Mouse (Mus musculus): ENCODE measurements around the gene Gpr61. TPM values are rescaled to one million over a fixed set of nuclear protein-coding genes. Genes with fewer than 3 reads are reported as not detected.
A peak's percentile ranks its signal among the peaks of the same experiment; 100 is the strongest.

Gene Gpr61
- total and polyA plus RNA-seq, 2 experiments from 2014 or later, result 7.8 to 12.8 TPM

GRCm38 (mm10) chr3:108185460-108186097 lies 30.9 kb upstream of the Gpr61 start:
- peak overlapping the region; percentile 81 for H3K9ac ChIP-seq (replicated peaks; ENCODE audit: low read length, poor library complexity, severe bottlenecking)
- ATAC-seq (ENCODE audit: low FRiP score) (no peak), DNase-seq (ENCODE audit: low spot score) (peak; percentile 42)
- WGBS, result 2% methylated on average over 16 of the region's 16 CpGs
- TF ChIP-seq CTCF (IDR thresholded peaks at IDR 0.05), result no peak
- peaks cover 16% of the 10 kb centered on the region for H3K36me3 ChIP-seq (ENCODE audit: insufficient read depth, low read length)
- H3K4me3 ChIP-seq (ENCODE audit: low read depth, low read length), result peak overlapping the region; percentile 82
- peak overlapping the region; percentile 92 for H3K4me2 ChIP-seq (ENCODE audit: low read depth, low read length, poor library complexity, severe bottlenecking)
- H3K27ac ChIP-seq (ENCODE audit: low read depth, low read length), result no peak overlapping the region
- H3K4me1 ChIP-seq (ENCODE audit: insufficient read depth, low read length), result peaks cover 4% of the 10 kb centered on the region; the same call in 1 of the 2 replicates
- H3K9me3 ChIP-seq (ENCODE audit: low read length), result no peaks in the 10 kb centered on the region
- no peaks in the 10 kb centered on the region for H3K27me3 ChIP-seq (ENCODE audit: insufficient read depth, low read length)

- ATAC-seq (ENCODE audit: low FRiP score), result no peak
- no peak for TF ChIP-seq CTCF (IDR thresholded peaks at IDR 0.05)
- peaks cover 4% of the 10 kb centered on the region; the same call in 1 of the 2 replicates for H3K4me1 ChIP-seq (ENCODE audit: insufficient read depth, low read length)
- H3K4me3 ChIP-seq (ENCODE audit: low read depth, low read length), result no peak overlapping the region
- no peak overlapping the region for H3K27ac ChIP-seq (ENCODE audit: low read depth, low read length)
- 82% methylated on average over 3 of the region's 3 CpGs for WGBS
- H3K9ac ChIP-seq (replicated peaks; ENCODE audit: low read length, poor library complexity, severe bottlenecking), result no peak overlapping the region
- no peaks in the 10 kb centered on the region for H3K9me3 ChIP-seq (ENCODE audit: low read length)
- no peaks in the 10 kb centered on the region for H3K27me3 ChIP-seq (ENCODE audit: insufficient read depth, low read length)
- DNase-seq (ENCODE audit: low spot score), result no peak
- peaks cover 13% of the 10 kb centered on the region for H3K36me3 ChIP-seq (ENCODE audit: insufficient read depth, low read length)
- no peak overlapping the region for H3K4me2 ChIP-seq (ENCODE audit: low read depth, low read length, poor library complexity, severe bottlenecking)
These were observed 30.1 kb upstream of the Gpr61 start for GRCm38 (mm10) chr3:108184742-108185141.

DNA sequence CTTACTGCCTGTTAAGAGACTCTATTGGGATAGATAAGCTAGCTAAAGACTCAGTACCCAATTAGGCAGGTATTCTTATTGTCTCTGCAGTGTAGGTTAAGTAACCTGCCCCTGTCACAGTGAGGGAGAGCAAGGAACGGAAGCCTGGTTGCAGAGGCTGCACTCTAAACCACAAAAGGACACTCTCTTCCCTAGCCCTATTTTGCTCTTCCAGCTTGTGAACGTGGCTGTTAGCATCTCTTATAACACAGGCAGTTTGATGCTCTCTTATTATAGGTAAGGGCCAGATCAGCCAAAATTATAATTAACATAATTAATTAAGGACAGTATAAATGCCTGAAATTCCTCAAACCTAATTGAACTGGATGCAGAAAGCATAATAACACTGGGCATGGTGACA lies 25.8 kb upstream of the Gpr61 start:
- Histone ChIP-seq H3K4me2 (ENCODE audit: low read depth, low read length, poor library complexity, severe bottlenecking) (no peak overlapping the region), H3K27me3 (ENCODE audit: insufficient read depth, low read length) (no peaks in the 10 kb centered on the region), H3K9ac (replicated peaks; ENCODE audit: low read length, poor library complexity, severe bottlenecking) (no peak overlapping the region), H3K9me3 (ENCODE audit: low read length) (no peaks in the 10 kb centered on the region), H3K36me3 (ENCODE audit: insufficient read depth, low read length) (no peaks in the 10 kb centered on the region), H3K4me1 (ENCODE audit: insufficient read depth, low read length) (0 out of 2 replicates have a peak, but pooled peaks cover 1% of the 10 kb centered on the region), H3K27ac (ENCODE audit: low read depth, low read length) (no peak overlapping the region), H3K4me3 (ENCODE audit: low read depth, low read length) (no peak overlapping the region)
- TF ChIP-seq CTCF (IDR thresholded peaks at IDR 0.05), result no peak
- 50% methylated on average over 2 of the region's 2 CpGs for WGBS
- DNase-seq (ENCODE audit: low spot score) (no peak), ATAC-seq (ENCODE audit: low FRiP score) (no peak)

DNA sequence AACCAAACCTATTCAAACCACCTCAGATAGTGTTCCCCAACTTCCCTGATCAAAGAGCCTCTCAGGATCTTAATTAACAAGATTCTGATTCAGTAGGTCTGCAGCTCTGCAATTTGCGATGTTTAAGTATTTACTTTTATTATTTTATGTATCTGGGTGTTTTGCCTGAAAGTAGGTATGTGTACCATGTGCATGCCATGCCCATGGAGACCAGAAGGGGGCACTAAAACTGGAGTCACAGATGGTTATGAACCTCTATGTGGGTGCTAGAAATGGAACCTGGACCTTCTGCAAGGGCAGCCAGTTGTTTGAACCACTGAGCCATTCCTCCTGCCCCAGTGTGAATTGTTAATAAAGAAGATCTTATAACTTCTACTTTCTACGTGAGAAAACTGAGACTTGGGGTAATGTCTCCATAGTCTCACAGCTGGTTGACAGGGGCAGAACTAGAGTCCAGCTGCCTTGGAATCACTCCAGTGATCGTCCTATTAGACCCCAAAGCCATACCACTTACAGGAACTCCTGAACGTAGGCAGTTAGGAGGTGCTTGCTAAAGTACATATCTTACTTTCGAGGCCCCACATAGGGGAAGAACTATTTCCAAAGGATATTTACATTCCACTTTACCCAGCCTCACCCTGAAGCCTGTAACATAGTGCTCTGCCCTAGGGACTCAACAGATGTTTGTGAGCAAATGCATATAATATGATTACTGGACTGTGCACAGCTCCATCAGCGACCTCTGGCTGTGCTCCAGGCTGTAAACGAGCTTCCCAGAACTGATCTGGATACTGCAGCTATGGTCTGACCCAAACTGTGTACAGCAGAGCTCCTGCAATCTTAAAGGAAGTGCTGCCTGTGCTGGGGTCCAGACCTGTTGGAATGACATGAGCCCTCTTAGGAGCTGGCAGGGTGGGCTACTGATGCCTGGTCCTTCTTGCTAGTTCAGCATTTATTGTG lies 24.4 kb upstream of the Gpr61 start:
- Histone ChIP-seq H3K36me3 (ENCODE audit: insufficient read depth, low read length) (no peaks in the 10 kb centered on the region), H3K27ac (ENCODE audit: low read depth, low read length) (no peak overlapping the region), H3K9ac (replicated peaks; ENCODE audit: low read length, poor library complexity, severe bottlenecking) (no peak overlapping the region), H3K4me1 (ENCODE audit: insufficient read depth, low read length) (peaks cover 8% of the 10 kb centered on the region; the same call in 1 of the 2 replicates), H3K4me2 (ENCODE audit: low read depth, low read length, poor library complexity, severe bottlenecking) (no peak overlapping the region), H3K27me3 (ENCODE audit: insufficient read depth, low read length) (no peaks in the 10 kb centered on the region), H3K9me3 (ENCODE audit: low read length) (no peaks in the 10 kb centered on the region), H3K4me3 (ENCODE audit: low read depth, low read length) (no peak overlapping the region)
- no peak for ATAC-seq (ENCODE audit: low FRiP score)
- no peak for DNase-seq (ENCODE audit: low spot score)
- 0 out of 2 replicates have a peak, but pooled peaks have one; percentile 6 for TF ChIP-seq CTCF (IDR thresholded peaks at IDR 0.05)
- 78% methylated on average over 7 of the region's 7 CpGs for WGBS

GRCm38 (mm10) chr3:108174672-108175531 lies 20.2 kb upstream of the Gpr61 start:
- TF ChIP-seq CTCF (IDR thresholded peaks at IDR 0.05), result no peak
- peak overlapping the region; percentile 64 for H3K27ac ChIP-seq (ENCODE audit: low read depth, low read length)

More at GRCm38 (mm10) chr3:108174672-108175531, 20.2 kb upstream of the Gpr61 start:
- H3K4me3 ChIP-seq (ENCODE audit: low read depth, low read length), result no peak overlapping the region
- ATAC-seq (ENCODE audit: low FRiP score) (peak; percentile 62), DNase-seq (ENCODE audit: low spot score) (peak; percentile 87)
- no peaks in the 10 kb centered on the region for H3K9me3 ChIP-seq (ENCODE audit: low read length)
- H3K27me3 ChIP-seq (ENCODE audit: insufficient read depth, low read length), result no peaks in the 10 kb centered on the region
- H3K4me1 ChIP-seq (ENCODE audit: insufficient read depth, low read length), result peaks cover 8% of the 10 kb centered on the region; the same call in 1 of the 2 replicates
- H3K36me3 ChIP-seq (ENCODE audit: insufficient read depth, low read length), result no peaks in the 10 kb centered on the region
- peak overlapping the region; percentile 15; the same call in 1 of the 2 replicates for H3K4me2 ChIP-seq (ENCODE audit: low read depth, low read length, poor library complexity, severe bottlenecking)
- 21% methylated on average over 14 of the region's 14 CpGs for WGBS
- H3K9ac ChIP-seq (replicated peaks; ENCODE audit: low read length, poor library complexity, severe bottlenecking), result peak overlapping the region; percentile 19; the same call in 1 of the 2 replicates
